Mouse (Mus musculus) naive thymus-derived CD4-positive, alpha-beta T cell, adult 2 months (primary cell): ENCODE results near the gene C3.

Experiments
- DNase-seq: peaks from one replicate; pipeline ENCODE4 v3.0.0-alpha.2; 2011; ENCODE audit warnings: low read depth

C3 gene

DNA sequence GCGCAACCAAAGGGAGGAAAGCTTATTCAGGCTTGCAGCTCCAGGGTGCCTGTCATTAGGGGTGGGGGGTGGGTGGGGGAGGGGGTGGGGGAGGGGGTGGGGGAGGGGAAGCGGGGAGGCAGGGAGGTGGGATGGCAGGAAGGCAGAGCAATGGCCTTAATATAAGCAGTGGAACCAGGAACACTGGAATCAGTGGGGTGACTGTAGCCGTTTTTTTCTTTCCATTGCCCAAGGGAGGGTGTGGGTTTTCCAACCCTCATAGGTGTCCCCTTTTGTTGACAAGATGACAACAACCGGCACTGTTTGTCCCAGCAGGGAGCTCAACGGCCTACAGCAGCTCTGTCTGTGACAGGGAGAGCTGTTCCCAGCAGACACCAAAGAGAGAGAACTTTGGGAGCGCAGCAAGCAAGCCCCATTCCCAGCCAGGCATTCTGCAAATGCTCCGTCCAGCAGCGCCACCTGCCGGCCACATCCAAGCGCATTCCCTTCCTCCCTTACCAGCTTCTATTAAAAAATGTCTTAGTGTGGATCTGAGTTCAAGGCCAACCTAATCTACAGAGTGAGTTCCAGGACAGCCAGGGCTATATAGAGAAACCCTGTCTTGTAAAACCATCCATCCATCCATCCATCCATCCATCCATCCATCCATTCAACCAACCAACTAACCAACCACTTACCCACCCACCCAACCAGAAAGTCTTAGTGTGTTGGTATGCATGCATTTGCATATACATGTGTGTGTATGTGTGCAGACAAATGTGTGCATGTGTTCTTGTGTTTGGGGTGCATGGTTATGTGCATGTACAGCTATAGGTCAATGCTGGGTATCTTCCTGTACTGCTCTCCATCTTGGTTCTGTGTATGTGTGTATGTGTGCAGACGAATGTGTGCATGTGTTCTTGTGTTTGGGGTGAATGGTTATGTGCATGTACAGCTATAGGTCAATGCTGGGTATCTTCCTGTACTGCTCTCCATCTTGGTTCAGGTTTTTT, 60.8 kb downstream of the C3 start:
- peak; percentile 87 for DNase-seq
